Mouse (Mus musculus) R1 (cell line): Measurements from ENCODE around the gene Stk32c.

Experiments
- DNase-seq: peaks from one replicate; pipeline ENCODE4 v3.0.0-alpha.2; 2018; ENCODE audit warnings: low read depth, low spot score

Stk32c gene

DNA sequence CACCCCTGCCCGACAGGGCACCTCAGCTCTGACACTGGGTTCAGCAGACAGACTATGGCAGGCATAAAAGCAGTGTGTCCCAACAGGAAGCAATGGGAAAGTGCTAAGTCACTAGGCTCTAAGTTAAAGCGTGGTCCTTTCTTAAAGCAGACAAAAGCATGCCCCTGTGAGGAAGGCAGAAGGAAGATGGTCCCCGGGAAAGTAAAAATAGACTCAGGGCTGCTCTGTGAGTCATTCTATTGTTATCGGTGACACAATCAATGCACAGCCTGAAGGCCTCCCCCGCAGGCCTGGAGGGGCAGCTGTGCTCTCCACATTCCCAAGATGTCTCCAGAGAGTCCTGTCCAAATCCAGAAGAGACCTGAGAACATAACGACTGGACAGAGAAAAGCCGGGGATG is 67.2 kb downstream of the Stk32c start:
- DNase-seq = peak; percentile 28

DNA sequence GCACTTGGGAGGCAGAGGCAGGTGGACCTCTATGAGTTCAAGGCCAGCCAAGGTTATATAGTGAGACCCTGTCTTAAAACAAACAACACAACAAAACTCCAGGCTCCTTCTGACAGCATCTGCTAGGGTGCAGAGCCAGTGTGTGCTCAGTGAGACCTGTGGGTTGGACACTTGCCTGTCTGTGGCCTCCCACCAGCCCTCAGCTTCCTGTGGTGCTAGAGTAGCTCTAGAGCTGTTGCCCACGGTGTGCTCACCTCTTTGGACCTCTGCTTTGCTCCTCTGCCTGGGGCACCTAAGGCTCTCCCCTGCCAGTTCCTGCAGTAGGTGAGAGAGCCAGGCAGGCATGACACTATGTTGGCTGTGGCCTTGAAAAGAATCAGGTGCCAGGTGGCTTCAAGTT is 69.3 kb downstream of the Stk32c start:
- DNase-seq = no peak

DNA sequence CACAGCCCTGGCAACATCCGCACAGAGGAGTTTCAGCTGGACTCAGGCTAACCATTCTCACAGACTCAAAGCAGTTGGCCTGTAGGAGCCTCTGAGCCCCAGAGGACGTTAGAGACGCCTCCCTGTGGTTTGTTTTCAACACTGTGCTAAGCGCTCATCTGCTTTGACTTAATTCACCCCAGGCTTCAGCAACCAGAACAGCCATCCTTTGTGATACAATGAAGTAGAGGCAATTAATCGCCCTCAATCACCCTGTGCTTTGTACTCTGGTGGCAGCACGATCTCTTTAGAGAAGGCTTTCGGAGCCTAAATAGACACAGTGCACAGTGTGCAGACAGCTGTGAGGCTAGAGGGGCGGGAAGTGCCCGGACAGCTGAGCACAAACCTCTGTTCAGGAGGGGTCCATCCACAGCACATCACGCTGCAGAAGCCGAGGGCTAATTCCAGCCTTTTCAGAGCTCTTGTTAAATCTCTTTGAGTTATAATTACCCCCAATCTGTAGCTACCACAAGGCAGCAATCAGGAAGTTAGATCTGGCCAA is 73.1 kb downstream of the Stk32c start:
- peak; percentile 73 for DNase-seq

DNA sequence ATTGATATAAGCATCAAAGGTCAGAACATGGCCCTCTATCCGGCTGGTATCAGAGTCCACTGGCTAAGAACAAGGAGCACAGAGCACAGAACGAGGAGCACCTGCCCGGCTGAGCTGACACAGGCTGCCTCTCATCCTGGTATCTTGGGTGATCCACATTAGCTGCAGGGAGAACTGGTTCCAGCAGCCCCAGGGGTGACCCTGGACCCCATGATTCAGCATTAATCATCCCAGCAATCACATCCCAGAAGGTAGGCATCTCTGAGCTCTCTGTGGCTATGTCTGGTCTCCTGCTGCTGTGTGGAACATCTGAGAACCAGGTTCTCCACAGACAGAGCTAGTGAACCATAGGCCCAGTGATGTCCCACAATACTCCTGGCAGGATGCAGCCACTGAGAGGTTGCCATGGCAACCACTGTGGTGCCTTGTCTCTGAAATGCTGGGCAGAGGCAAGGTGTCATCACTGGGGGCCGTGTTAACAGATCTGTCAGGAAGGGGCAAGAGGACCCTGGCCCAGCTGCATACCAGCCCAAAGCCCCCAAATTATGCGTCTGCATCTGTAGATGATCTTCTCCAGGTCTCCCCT is 76.1 kb downstream of the Stk32c start:
- DNase-seq = no peak

DNA sequence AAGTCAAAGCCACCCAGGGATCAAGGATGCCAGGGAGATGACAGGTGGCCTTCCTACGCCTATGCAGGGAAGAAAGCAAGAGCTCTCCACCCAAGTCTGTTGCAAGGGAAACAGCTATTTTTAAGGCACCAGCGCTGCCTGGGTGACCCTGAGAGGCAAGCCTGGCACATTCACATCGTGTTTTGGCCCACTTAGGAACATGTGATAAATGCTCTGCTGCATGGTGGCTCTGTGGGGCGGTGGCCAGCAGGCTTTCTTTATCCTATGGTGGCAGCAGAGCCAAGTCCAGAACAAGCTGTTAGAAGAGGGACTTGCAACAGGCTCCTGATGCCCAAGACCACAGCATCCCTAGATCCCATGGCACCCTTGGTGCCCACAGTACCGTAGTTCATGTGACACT is 77.9 kb downstream of the Stk32c start:
- DNase-seq = no peak

DNA sequence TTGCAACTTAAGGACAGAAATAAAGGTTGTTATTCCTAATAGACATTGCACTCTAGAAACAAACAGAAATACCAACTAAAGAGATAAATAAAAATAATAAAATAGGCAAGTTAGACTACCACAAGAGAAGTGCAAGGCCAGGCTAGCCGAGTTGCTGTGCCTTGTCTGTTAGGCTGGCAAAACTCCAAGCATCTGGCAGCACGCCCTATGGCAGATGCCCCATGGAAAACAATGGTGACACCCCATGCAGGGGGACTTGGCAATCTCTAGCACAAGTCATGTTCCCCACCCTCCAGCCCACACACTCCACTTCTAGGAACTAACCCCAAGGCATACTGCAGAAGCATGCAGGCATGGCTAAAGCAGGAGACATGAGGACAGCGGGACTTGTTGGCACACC is 79.7 kb downstream of the Stk32c start:
- DNase-seq = no peak

DNA sequence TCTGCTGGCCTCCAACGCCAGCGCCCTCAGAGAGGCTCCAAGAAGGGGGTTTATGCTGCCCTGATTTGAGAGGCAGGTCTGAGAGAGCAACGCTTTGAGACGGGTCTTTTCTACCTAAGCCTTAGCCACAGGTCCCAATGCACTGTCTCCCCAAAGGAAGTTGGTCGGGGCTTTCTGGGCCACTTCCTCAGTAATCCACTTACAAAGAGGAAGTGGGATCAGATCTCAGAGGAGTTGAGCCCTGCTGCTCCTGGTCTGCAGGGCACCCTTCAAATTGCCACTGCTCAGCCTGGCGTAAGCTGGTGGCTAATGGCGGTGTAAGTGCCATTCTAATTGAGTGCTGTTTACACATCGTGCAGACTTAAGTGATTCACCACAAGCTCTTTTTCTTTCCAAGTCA is 81.6 kb downstream of the Stk32c start:
- DNase-seq = no peak

DNA sequence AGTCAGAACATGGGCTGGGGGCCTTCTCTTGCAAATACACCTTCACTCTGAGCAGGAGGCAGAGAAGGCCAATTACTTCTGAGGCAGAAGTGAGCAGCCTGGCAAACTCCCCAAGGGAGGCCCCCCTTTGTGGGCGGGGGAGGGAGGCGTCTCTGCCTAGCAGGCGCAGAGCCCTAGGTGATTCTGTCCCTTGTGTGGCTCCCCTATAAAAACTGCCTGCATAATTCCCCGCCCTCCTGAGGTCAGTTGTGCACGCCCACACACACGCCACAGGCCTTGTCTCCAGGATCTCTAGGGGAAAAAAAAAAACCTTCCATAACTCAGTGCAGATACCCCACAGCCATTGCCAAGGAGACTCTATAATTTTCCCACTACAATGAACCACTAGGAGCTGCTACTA is 82.7 kb downstream of the Stk32c start:
- no peak for DNase-seq

DNA sequence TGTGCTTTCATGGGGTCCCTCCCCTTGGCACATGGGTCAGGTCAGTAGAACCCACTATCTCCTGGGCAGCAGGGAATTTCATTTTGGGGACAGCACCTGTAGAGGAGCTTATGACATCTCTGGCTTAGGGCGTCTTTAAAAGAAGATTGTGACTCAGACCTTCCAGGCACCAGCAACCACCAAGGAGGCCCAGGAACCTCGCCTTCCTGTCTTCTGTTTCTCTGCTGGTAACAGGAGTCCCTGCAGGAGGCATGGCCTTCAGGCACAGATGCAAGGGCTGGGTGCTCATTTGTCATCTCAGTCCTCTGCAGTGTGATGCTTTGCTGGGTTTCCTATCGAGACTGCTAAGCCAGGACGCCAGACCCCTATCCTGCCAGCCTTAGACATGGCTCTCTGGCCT is 84.1 kb downstream of the Stk32c start:
- DNase-seq = no peak

DNA sequence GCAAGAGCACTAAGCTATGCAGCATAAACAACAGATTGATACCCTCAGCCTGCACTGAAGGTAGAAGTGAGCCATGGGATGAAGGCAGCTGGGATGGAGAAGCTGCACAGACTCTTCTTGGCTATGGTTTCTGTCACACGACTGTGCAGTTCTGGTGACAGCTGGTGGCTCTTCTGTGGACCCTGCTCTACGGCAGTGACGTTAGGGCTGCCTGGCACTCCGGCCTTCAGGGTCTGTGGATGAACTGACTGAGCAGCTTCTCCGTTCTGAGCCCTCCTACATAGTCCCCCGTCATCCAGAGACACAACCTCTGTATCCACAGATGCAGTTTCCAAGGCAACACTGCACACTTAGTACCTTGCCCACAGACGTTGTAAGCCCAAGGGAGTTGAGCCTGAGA is 86.6 kb downstream of the Stk32c start:
- DNase-seq = no peak

DNA sequence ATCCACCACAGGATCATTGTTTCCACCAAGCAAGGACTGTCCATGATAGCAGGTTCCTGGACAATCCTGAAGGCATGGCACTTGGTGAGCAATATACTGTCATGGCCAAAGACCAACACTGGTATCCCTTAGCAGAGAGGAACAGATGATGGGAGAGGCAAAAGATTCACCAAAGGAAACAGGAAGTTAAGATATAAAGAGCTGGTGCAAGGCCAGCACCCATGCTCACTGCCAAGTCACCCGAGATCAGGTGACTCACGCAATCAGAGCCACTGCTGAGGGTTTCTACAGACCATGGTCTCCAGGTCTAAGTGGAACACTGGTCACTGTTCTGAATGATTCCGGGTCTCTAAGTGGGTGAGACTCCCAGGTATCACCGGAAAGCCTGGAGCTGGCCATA is 87.2 kb downstream of the Stk32c start:
- DNase-seq = no peak

DNA sequence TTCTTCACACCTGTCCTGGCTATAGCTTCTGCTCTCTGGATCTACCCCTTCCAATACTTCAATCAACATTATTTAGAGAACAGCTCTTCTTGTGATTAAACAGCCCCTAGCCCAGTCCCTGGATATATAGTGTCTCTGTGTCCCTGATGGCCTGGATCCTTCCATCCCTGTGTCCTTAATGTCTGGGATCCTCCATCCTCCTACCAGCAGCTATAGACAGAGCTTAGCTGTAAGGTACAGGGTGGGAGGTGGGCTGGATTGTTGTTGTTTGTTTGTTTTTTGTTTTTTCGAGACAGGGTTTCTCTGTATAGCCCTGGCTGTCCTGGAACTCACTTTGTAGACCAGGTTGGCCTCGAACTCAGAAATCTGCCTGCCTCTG is 93.3 kb downstream of the Stk32c start:
- DNase-seq = no peak

DNA sequence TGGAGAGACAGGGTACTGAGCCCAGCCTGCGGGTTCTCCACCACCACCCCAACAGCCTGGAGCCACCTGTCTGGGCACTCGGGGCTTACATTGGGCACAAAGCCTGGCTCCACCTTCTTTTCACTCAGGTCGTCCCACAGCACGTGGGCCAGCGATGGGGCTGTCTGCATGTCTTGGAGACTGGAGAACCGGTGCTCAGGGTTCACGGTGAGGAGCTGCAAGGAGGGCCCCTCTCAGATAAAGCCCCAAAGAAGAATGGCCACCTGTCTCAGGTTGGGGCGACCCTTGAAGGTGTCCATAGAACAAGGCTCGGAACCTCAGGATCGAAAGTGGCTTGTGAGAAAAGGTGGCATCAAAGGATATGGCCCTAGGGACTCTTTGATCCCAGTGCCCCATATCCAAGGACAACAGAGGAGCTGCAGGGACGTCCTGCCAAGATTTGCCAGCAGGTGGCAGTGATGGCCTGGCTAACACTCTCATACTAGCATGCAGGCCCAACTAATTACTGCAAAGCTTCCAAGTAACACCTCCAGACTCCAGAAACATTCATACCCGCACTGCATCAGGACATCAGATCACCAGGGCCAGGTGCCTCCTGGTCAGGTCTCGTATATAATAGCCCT is 93.8 kb downstream of the Stk32c start:
- DNase-seq = peak; percentile 49

DNA sequence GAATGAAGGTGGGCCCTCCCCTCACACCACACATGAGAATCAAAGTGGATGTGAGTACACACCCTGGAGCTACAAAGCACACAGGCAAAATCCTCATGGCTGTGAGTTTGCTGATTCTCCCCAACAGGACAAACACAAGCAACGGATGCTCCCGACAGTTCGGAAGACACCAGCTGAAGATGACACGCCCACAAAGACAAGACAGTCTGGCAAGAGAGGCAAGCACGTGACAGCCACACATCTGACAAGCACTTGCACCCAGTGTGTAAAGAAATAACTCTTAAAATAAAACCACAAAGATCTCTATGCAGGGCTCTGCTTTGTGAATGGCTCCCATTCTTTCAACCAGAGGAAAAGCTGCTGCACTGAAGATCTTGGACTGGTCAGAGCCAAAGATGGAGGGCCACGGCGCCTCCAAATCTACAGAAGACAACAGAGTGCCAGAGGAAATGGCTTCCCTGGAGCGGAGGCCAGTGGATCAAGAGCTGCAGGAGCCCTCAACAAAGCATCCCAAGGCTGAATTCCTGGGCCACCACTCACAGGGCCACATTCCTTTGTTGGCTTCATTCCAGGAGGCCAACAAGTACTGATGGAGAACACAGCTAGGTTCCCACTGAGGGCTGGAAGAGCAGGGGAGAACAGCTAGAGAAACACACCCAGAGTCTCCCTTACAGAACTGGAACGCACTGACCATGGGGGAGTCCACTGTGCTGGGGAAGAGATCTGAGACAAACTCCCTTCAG is 105.0 kb downstream of the Stk32c start:
- peak; percentile 56 for DNase-seq

DNA sequence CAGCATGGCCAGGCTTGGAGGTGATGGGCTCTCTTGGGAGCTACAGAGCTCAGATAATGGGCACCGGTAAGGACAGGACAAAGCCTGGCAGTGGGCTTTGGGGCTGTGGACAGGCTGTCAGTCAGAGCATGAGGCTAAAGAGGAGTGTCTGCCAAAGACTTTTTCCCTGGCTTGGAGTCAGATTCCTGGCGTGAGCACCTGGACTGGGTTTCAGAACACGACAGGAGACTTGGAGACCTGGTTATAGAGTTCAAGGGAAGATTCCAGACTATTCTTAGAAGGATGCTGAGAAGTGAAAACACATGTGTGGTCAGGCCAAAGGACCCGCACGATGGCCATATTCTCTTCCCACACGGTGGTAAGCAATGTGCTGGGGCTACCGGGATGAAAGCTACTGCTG is 107.4 kb downstream of the Stk32c start:
- DNase-seq = no peak

DNA sequence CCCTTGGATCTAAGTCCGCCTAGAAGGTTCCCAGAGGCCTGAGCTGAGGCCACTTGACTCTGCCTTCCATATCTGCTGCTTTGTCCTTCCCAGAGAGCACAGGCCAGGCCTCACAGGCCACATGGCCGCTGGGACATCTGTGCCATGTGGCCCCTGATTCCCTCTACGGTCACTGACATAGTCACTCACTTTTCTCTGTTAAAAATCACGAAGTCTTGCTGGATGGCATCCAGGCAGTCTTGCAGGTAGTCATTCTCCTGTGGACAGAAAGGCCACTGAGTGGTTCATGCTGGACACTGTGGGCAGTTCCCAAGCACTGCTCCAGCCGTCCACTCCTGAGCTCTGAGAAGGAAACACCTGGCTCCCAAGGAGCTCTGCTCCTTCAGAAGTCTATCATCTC is 108.0 kb downstream of the Stk32c start:
- no peak for DNase-seq

DNA sequence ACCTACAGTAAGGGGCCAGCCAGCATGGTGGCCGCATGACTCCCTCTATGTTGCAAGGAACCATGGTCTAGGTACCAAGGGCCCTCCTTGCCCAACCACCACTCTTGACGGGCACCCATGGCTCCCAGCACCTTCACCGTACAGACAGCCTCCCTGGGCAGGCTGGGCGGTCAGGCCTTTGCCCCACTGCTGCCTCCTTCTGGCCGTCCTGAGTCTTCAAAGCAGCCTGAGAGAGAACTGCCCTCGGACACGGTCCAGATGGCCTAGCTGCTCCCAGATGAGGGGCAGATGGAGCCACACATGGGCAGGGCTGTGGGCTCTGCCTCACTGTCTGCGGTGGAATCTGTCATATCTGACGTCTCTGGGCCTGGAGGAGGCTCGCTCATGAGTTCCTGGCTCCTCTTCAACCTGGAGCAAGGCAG is 109.1 kb downstream of the Stk32c start:
- DNase-seq = no peak

DNA sequence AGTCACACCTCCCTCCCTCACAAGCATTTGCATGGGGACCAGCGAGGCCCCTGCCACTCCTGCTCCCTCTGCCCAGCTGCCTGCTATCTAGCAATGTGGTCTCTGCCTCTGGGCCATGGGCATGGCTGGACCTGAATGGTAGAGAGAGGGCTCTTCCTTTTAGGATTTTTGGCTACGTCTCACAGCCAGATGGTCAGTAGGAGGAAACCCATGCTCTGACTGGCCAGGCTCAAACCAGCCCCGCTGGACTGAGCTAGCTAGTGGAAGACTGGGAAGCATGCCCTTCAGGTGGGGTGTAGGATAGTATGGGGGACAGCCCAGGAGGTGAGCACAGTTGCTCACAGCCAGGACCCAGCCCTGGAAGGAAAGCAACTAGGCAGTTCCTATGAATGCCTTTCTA is 111.3 kb downstream of the Stk32c start:
- DNase-seq = no peak

DNA sequence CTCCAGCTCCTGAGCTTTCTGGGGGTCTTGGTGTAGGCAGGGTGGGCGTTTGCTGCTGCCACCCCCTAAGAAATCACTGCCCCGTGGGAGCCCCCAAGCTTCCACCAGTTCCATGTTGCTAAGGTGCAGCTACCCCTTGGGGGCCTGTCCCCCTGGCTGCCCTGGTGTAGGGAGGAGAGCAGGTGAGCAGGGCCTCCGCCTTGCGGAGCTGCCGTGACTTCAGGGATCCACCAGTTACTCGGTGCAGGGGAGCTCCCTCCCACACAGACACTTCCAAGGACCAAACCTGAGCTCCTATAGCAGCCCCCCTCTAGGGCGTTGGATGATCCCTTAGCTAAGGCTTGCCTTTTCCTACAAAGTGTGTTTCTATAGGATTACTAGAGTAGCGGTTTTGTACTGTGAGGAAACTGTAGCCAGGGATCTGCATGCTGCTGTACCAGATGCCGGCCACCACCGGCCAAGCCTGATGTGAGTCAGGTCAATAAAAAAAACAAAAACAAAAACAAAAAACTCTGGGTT is 111.8 kb downstream of the Stk32c start:
- DNase-seq = no peak

DNA sequence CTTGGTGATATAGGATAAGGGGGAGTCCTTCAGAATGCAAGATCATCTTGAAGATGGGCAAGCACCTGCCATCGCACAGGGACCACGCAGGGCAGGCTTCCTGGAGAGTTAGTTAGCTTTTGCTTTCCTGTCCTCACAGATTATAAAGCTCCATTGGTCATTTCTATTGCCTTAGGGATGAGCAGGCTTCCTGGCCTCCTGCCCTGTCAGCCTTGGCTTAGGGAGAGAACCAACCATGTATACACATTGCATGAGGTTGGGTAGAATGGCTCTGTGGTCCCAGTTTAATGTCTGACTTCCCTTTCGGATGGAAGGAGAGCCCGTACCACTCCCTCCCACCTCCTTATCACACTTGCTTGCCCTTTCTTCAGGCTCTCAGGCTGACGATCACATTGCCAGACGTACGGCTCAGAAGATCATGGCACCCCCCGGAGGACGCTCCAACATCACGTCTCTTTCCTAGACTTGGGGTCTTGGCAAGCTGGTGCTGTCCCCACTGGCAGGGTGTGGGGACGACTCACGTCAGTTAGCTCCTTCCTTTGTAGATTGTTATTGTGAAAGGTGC is 112.5 kb downstream of the Stk32c start:
- DNase-seq = no peak

DNA sequence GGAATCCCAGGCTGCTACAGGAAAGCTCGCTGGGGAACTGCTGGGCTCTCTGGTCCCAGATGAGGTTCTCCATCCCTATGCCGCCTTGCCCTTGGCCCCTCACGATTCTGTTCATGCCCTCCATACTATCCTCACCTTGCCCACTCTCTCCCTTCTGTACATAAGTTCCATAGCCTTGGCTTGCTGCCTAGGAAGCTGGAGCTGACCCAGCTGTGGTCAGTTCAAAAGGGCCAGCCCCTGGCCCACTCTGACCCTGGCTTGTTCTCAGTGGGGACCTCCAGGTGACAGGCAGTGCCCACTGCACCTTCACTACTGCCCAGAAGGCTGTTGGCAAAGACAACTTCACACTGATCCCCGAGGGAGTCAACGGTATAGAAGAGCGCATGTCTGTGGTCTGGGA is 116.7 kb downstream of the Stk32c start:
- DNase-seq = no peak

DNA sequence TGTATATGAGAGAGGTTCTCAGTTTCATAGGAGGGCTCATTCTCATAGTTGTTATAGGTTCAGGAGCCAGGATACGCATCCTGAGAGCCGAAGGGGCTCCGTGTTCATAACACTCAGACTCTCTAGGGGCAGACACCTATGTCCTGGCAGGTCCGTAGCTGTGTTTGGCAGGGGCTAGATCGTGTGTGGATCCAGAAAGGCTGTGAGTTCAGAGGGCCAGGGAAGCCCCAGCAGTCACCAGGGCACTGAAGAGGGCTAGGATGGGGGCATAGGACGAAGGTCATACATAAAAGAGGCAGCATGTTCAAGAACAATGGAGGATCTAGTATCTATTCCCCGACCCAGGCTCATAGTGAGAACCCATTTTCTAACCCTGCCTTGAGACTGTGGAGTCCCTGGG is 117.8 kb downstream of the Stk32c start:
- DNase-seq = no peak
